Mouse (Mus musculus): Measurements from ENCODE around the gene Pramel5. TPM values are rescaled to one million over a fixed set of nuclear protein-coding genes. Genes with fewer than 3 reads are reported as not detected.
"Not testable (repeated sequence)": the region's sequence is repeated elsewhere in the genome, so short reads cannot be mapped to it uniquely, and the experiment has no call there.

The Pramel5 gene
- polyA plus RNA-seq (2017; shearing (Covaris generic)): not detected

DNA sequence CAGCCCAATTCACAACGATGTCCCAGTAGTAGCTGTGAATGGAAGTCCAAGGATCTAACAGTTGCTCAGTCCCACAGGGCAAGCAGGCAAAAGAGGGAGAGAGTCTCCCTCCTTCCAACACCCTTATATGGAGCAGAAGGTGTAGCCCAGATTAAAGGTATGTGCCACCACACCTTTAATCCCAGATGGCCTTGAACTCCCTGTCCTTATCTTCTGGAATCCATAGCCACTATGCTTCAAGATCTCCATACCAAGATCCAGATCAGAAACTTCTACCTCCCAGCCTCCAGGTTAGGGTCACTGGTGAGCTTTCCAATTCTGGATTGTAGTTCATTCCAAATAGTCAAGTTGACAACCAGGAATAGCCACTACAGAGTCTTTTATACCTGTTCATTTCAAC is at the start of gene Pramel5:
TSS of gene Pramel5 (minus strand) at position 101 of the 400 bp plus-strand sequence.
- not testable (repeated sequence) for ATAC-seq

DNA sequence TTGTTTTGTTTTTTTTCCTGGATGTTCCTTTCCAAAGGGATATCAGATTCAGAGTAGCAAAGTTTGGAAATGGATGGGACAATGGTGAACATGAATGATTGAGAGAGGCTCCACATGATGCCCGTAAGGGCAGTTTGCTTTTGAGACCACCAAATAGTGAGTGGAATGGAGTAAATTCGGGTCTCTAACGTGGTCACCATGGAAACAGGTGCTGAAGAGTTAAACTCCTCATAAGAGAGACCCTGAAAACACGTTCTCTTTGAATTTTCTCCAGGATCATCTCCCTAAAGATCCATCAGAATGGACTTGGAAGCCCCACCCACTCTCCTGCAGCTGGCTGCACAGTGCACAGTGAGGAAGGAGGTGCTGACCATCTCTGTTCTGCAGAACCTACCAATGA is 49.7 kb upstream of the Pramel5 start, which contains the start of gene Gm13128:
TSS of gene Gm13128 (plus strand) at position 301 of the 400 bp plus-strand sequence.
- not testable (repeated sequence) for ATAC-seq

DNA sequence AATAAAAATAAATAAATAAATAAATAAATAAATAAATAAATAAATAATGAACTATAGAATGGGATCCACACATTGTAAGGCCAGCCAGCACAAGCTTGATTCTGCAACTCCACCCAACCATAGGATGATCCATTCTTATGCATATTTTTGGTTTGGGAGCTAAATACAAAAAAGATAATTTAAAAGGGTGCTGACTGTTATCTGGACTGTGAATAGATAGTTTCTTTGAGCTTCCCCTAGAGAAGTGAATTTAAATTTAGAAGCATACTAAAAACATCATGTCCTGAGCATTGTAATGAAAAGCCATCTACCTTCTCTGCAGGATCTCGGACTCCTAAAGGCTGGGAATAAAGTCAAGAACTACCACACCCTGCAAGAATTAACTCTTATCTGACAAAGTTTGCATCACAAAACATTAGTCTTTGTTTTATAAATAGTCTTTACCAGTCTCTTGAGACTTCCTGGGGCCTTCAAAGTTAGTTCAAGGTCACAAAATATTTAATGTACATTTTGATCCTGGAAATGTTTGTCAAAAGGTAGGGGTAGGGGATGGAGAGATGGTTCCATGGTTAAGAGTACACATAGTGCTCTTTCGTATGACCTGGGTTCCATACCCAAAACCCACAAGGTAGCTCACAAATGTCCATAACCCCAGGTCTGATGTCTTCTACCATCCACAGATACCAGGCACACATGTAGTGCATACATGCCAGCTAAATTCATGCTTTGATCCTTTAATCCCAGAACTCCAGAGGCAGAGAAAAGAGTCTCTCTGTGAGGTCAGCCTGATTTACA is 32.6 kb upstream of the Pramel5 start:
- ATAC-seq: not testable (repeated sequence)

DNA sequence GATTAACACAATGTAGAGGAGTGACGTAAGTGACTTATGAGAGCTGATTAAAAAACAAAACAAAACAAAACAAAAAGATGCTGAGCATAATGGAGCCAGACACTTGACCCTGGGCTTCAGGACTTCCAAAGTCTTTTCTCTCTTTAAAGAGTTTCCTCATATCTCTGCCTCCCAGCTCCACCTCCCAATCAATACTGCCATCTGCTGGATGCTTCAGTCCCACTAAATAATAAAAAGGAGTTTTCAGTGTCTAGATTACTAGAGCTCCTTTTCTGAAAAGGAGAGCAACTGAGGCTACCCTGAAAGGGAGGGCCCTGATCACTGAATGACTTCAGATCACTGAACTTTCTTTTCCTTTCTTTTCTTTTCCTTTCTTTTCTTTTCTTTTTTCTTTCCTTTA is 19.1 kb upstream of the Pramel5 start:
- ATAC-seq: not testable (repeated sequence)

DNA sequence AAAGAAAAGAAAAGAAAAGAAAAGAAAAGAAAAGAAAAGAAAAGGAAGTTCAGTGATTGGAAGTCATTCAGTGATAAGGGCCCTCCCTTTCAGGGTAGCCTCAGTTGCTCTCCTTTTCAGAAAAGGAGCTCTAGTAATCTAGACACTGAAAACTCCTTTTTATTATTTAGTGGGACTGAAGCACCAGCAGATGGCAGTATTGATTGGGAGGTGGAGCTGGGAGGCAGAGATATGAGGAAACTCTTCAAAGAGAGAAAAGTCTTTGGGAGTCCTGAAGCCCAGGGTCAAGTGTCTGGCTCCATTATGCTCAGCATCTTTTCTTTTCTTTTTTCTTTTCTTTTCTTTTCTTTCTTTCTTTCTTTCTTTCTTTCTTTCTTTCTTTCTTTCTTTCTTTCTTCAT is 25.5 kb downstream of the Pramel5 start:
- not testable (repeated sequence) for ATAC-seq

Other genes starting within 250 kb of the Pramel5 start
- gene Pramel4, start 221.4 kb downstream of the Pramel5 start, polyA plus RNA-seq (2017; shearing (Covaris generic)): under 1 TPM in 1 of 3 experiments, not detected in 2; 0.77 TPM
- not detected for gene Gm13102, start 174.0 kb downstream of the Pramel5 start, polyA plus RNA-seq (2017; shearing (Covaris generic))
- gene Oog3, start 117.8 kb downstream of the Pramel5 start, polyA plus RNA-seq (2017; shearing (Covaris generic)): not detected
- not detected for gene Oog2, start 89.8 kb downstream of the Pramel5 start, polyA plus RNA-seq (2017; shearing (Covaris generic))
- not detected for gene C87977, start 67.2 kb downstream of the Pramel5 start, polyA plus RNA-seq (2017; shearing (Covaris generic))
- gene Gm13128, start 49.8 kb upstream of the Pramel5 start, polyA plus RNA-seq (2017; shearing (Covaris generic)): not detected
- gene Gm13119, start 77.5 kb upstream of the Pramel5 start, polyA plus RNA-seq (2017; shearing (Covaris generic)): not detected
- not detected for gene Pramef20, start 97.4 kb upstream of the Pramel5 start, polyA plus RNA-seq (2017; shearing (Covaris generic))
- gene Pramef12, start 128.0 kb upstream of the Pramel5 start, polyA plus RNA-seq (2017; shearing (Covaris generic)): not detected
- not detected for gene 1700012P22Rik, start 158.3 kb upstream of the Pramel5 start, polyA plus RNA-seq (2017; shearing (Covaris generic))
- gene Gm9944, start 172.8 kb upstream of the Pramel5 start, polyA plus RNA-seq (2017; shearing (Covaris generic)): not detected
- gene Aadacl3, start 183.3 kb upstream of the Pramel5 start, polyA plus RNA-seq (2017; shearing (Covaris generic)): not detected
- not detected for gene 9430007A20Rik, start 239.3 kb upstream of the Pramel5 start, polyA plus RNA-seq (2017; shearing (Covaris generic))